Mouse (Mus musculus): ENCODE measurements around the gene Alg10b. TPM values are rescaled to one million over a fixed set of nuclear protein-coding genes. Genes with fewer than 3 reads are reported as not detected.
"Not testable (repeated sequence)": the region's sequence is repeated elsewhere in the genome, so short reads cannot be mapped to it uniquely, and the experiment has no call there.

Gene Alg10b
- 35.2 and 37.7 TPM in 2 replicates for polyA plus RNA-seq (2015; fragmentation: Nextera tagmentation; extraction: Ambion mirVana)

DNA sequence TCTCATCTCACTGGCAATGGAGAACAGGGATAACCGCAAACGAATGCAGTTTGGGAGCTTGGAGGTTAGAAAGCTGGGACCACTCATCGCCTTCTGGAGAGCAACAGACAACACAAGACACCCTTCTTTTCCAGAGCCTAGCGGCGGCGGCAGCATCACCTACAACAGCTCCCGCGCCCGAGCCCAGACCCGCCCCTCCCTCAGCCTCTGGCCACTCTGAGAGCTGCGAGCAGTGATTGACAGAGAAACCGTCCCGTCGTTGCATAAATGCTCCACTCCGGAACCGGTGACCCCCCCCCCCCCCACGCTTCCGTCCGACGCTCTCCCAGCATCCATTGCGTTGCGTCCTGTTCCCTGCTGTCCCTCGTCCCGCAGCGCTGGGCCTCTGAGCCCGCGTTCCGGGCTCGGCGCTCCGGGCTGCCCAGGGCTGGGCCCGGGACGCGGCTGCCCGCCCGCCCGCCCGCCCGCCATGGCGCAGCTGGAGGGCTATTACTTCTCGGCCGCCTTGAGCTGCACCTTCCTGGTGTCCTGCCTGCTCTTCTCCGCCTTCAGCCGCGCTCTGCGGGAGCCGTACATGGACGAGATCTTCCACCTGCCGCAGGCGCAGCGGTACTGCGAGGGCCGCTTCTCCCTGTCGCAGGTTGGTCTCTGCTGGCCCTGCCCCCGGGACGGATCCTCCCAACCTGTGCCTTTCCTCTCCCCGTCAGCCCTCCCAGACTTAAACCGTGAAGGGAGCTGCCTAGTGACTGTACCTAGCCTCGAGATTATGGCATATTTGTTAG lies at the start of gene Alg10b:
Gene Alg10b (plus strand): TSS at position 343 of the 782 bp plus-strand sequence.
- peak within 1 kb of the TSS; percentile 87 for H3K4me3 ChIP-seq
- under 1% methylated on average over 52 of the region's 59 CpGs for WGBS
- peak within 1 kb of the TSS; percentile 69 for H3K4me2 ChIP-seq (replicated peaks)
- 0 out of 2 replicates have a peak, but pooled peaks cover 4% of the 10 kb centered on the region for H3K27me3 ChIP-seq
- peaks cover 10% of the 10 kb centered on the region for H3K4me1 ChIP-seq
- H3K9me3 ChIP-seq, result no peaks in the 10 kb centered on the region
- peak within 1 kb of the TSS; percentile 92 for H3K9ac ChIP-seq
- H3K36me3 ChIP-seq, result peaks cover 26% of the 10 kb centered on the region
- peak within 1 kb of the TSS; percentile 61; the same call in 1 of the 2 replicates for H3K27ac ChIP-seq
- peak; percentile 98 for ATAC-seq (ENCODE audit: low FRiP score, low read depth)

DNA sequence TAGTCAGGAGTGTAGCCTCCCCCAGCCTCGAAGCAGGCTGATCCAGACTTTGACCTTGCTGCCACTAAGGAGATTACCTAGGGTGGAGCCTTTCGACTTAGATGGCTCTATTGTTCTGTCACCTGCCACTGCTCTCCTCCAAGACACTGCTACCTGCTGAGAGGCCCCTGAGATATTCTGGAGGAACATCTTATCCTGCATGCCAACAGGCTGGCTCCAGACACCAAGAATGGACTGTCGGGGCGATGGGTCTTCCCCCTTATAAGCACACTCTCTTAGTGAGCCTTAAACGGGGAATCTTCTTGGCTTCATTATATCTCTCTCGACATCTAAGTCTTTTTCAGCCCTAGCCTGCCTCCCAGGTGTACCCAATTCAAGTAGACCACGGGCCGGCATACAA lies 41.0 kb upstream of the Alg10b start:
- not testable (repeated sequence) for H3K27me3 ChIP-seq
- 74% methylated on average over 8 of the region's 8 CpGs for WGBS

DNA sequence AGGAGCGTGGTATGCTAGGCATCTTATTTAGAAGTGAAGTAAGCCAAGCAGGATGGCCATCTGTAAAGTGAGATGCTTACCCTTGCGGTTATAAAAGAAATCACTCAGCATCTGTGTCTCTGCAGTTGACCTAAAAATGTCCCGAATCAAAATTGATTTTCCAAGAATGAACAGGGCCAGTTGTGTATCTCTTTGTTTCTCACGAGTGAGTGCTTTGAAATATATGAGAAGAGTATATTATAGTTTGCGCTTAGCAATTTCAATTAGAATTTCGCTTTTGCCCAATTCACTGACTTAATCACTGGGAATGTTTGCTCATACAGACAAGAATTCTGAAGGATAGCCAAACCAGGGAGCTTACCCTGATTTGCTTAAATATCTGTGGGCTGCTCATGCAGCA lies 40.6 kb upstream of the Alg10b start:
- 90% methylated on average over 6 of the region's 6 CpGs for WGBS
- Histone ChIP-seq H3K36me3 (no peaks in the 10 kb centered on the region), H3K4me2 (replicated peaks) (no peak overlapping the region), H3K27me3 (no peaks in the 10 kb centered on the region), H3K4me3 (no peak overlapping the region), H3K4me1 (no peaks in the 10 kb centered on the region), H3K9ac (no peak overlapping the region), H3K9me3 (no peaks in the 10 kb centered on the region), H3K27ac (no peak overlapping the region)
- ATAC-seq (ENCODE audit: low FRiP score, low read depth), result no peak

More for the DNA sequence above, 41.0 kb upstream of the Alg10b start:
- H3K27ac ChIP-seq; H3K4me1 ChIP-seq; H3K4me3 ChIP-seq; ATAC-seq (ENCODE audit: low FRiP score, low read depth); H3K36me3 ChIP-seq; H3K9me3 ChIP-seq; H3K9ac ChIP-seq; H3K4me2 ChIP-seq (replicated peaks): not testable (repeated sequence)

DNA sequence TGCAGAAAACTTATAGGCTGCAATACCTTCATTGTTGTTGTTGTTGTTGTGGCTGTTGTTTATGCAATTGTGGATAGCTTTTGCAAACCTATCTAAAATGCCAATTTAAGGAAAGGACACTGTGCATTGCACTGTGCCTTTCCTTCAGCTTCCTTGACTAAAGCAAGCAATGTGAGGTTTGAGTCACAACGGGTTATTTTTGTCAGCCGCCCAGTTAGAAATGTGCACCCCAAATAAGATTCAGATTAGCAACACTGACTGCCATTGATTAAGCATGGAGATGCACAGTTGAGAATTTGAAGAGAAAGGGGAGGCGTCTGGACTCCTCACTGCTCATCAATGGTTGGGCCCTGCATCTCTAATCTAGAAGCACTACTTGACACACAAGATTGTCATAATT lies 39.4 kb upstream of the Alg10b start:
- Histone ChIP-seq H3K9me3 (no peaks in the 10 kb centered on the region), H3K4me1 (no peaks in the 10 kb centered on the region), H3K4me3 (no peak overlapping the region), H3K9ac (no peak overlapping the region), H3K27me3 (no peaks in the 10 kb centered on the region), H3K27ac (no peak overlapping the region), H3K36me3 (no peaks in the 10 kb centered on the region), H3K4me2 (replicated peaks) (no peak overlapping the region)
- ATAC-seq (ENCODE audit: low FRiP score, low read depth), result no peak
- 86% methylated on average over 3 of the region's 3 CpGs for WGBS

DNA sequence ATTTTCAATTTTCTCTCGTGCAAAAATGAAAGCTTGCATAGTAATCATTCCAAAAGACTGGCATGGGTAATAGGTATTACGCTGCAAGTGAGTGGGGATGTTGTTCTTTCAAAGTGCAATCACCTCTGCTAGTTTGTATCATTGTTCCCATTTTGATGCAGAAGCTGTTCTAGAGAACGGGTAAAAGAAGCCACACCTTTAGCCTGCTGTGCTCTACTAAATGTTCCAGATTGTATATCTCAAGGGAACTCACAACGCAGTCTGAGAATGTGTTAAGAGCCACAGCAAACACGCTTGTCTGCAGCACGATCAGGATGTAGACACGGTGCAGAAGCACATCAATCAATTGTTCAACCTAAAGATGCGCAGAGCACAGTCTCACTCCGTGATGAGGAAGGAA lies 34.6 kb upstream of the Alg10b start:
- H3K4me3 ChIP-seq, result no peak overlapping the region
- no peaks in the 10 kb centered on the region for H3K27me3 ChIP-seq
- no peaks in the 10 kb centered on the region for H3K9me3 ChIP-seq
- 83% methylated on average over 9 of the region's 9 CpGs for WGBS
- no peaks in the 10 kb centered on the region for H3K36me3 ChIP-seq
- no peak overlapping the region for H3K27ac ChIP-seq
- no peak overlapping the region for H3K9ac ChIP-seq
- no peak for ATAC-seq (ENCODE audit: low FRiP score, low read depth)
- H3K4me2 ChIP-seq (replicated peaks), result no peak overlapping the region
- H3K4me1 ChIP-seq, result no peaks in the 10 kb centered on the region

DNA sequence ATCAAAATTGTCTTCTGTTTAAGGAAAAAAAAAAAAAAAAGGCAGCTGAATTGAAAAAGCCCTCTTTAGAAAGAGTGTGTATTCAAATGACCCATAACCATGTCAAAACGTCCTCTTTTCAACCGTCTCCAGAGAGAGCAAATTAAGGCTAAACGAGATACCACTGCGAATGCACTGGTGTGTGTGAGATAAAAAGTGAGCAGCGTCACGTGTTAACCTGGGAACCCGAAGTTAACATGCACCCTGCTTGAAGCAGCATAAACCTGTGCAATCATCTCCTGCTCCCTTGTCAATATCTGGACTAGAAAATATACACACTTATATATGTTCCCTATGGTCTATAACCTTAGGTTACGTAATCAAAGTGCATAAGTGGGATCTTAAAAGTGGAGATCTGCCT lies 10.2 kb upstream of the Alg10b start:
- no peak for ATAC-seq (ENCODE audit: low FRiP score, low read depth)
- no peak overlapping the region for H3K27ac ChIP-seq
- no peaks in the 10 kb centered on the region for H3K9me3 ChIP-seq
- no peaks in the 10 kb centered on the region for H3K36me3 ChIP-seq
- no peak overlapping the region for H3K9ac ChIP-seq
- H3K27me3 ChIP-seq, result 0 out of 2 replicates have a peak, but pooled peaks cover 8% of the 10 kb centered on the region
- 77% methylated on average over 8 of the region's 8 CpGs for WGBS
- H3K4me1 ChIP-seq, result no peaks in the 10 kb centered on the region
- no peak overlapping the region for H3K4me3 ChIP-seq
- no peak overlapping the region for H3K4me2 ChIP-seq (replicated peaks)

DNA sequence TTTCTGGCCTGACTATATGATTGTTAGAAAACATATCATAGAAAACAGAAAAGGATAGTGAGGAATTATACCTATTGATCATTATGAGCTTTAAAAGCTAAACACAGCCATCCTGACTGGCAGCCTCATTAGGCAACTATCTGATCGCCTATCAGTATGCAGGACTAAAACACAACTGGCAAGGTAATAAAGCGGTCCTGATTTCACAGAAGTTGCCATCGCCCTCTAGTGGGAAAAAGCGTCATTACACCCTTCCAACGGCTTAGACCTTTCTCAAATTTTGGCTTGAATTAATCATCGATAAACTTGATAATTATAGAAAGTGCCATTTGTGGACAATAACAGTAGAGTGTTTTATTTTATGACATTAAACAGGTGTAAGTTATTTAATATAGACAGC lies 9.2 kb upstream of the Alg10b start:
- 16% methylated on average over 6 of the region's 6 CpGs for WGBS
- Histone ChIP-seq H3K27me3 (0 out of 2 replicates have a peak, but pooled peaks cover 8% of the 10 kb centered on the region), H3K4me2 (replicated peaks) (no peak overlapping the region), H3K36me3 (no peaks in the 10 kb centered on the region), H3K9me3 (no peaks in the 10 kb centered on the region), H3K4me1 (no peaks in the 10 kb centered on the region), H3K4me3 (no peak overlapping the region), H3K9ac (no peak overlapping the region), H3K27ac (no peak overlapping the region)
- no peak for ATAC-seq (ENCODE audit: low FRiP score, low read depth)

DNA sequence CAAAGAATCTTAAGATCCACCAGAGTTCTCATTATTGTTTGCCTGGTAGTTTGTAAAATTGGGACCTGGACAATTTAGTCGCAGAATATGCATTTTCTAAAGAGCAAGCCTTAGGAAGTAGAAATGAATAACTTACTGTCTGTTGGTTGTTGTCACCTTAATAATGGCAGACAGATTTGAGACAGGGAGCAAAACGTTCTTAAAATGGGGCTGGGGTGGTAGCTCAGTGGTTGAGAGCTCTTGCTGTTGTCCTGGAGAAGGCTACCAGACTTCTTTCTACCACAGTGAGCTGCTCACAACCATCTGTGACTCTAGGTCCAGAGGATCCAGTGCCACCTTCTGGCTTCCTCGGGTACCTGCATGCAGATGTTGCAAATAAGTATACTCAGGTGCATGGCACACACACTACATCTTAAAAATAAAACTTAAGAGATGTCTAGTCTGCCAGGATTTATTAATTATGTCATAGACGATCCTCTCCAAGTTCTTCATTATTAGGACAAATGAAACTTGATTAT lies 1.0 kb downstream of the Alg10b start:
- Histone ChIP-seq H3K4me3 (peak overlapping the region; percentile 87), H3K36me3 (peaks cover 35% of the 10 kb centered on the region), H3K4me1 (peaks cover 10% of the 10 kb centered on the region), H3K27ac (no peak overlapping the region), H3K9me3 (no peaks in the 10 kb centered on the region), H3K27me3 (0 out of 2 replicates have a peak, but pooled peaks cover 4% of the 10 kb centered on the region), H3K4me2 (replicated peaks) (peak overlapping the region; percentile 69), H3K9ac (peak overlapping the region; percentile 92)
- no peak for ATAC-seq (ENCODE audit: low FRiP score, low read depth)
- 63% methylated on average over 4 of the region's 4 CpGs for WGBS

DNA sequence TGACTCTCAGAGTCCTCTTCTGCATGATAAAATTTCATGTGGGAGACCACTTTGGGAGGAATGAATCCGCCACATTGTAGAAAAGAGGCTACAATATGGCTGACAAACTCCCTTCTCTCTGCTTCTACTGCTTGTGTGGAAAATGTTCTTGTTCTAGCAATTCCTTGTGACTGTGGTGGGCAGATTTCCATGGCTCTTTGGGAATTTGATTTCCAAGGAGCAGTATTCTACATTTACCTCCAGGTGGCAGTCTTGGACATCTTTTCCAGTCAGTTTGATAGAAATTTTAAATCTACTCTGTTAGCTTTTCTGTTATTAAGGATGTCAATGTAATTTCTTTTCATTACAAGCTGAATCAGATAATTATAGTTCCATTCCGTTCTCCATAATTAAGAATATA lies 13.5 kb downstream of the Alg10b start:
- Histone ChIP-seq H3K27me3 (no peaks in the 10 kb centered on the region), H3K9ac (no peak overlapping the region), H3K4me2 (replicated peaks) (no peak overlapping the region), H3K36me3 (peaks cover 17% of the 10 kb centered on the region), H3K27ac (no peak overlapping the region), H3K4me3 (no peak overlapping the region), H3K4me1 (no peaks in the 10 kb centered on the region), H3K9me3 (no peaks in the 10 kb centered on the region)
- no peak for ATAC-seq (ENCODE audit: low FRiP score, low read depth)
- 50% methylated on average over 2 of the region's 2 CpGs for WGBS

DNA sequence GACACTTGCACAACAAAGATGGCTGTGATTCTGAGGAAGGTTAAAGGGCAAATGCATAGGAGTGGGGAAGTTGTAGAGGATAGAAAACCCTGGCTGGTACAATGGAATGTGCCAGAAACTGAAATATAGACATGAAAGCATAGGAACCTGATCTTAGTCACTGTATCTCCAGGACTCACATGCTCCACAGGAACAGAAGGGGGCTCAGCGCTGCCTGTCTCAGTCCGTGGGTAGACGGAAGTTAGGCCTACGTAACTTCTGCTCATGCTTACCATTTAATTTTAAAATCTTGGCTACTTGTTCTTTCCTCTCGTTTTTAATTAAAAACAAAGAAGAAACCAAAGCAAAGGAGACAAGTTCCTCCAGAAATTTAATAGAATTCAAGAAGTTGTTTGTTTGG lies 20.0 kb downstream of the Alg10b start:
- no peak overlapping the region for H3K4me2 ChIP-seq (replicated peaks)

DNA sequence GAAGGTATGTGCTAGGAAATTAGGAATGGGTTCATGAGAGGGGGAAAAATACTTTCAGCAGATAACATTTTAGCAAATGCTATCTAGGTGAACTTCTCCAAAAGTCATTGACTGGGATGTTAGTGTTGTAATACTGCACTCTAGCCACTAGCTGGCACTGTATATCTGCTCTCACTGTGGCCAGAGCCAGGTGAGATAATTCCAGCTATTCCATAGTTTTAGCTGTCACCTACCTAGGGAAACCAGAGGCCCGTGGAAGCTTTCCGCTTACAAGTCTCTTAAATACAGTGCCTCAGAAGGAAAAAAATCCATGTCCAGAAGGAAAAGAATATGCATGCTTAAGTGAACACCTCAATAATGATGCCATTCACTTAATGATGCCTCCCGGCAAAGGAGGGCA lies 25.6 kb downstream of the Alg10b start:
- Histone ChIP-seq H3K4me2 (replicated peaks) (no peak overlapping the region), H3K36me3 (no peaks in the 10 kb centered on the region), H3K4me1 (peaks cover 4% of the 10 kb centered on the region; the same call in 1 of the 2 replicates), H3K27ac (no peak overlapping the region), H3K9me3 (no peaks in the 10 kb centered on the region), H3K9ac (no peak overlapping the region), H3K4me3 (no peak overlapping the region), H3K27me3 (no peaks in the 10 kb centered on the region)
- 35% methylated on average over 3 of the region's 3 CpGs for WGBS
- peak; percentile 59; the same call in 1 of the 2 replicates for ATAC-seq (ENCODE audit: low FRiP score, low read depth)

More for the DNA sequence above, 20.0 kb downstream of the Alg10b start:
- peaks cover under 1% of the 10 kb centered on the region; the same call in 1 of the 2 replicates for H3K4me1 ChIP-seq
- no peak overlapping the region for H3K4me3 ChIP-seq
- WGBS, result 74% methylated on average over 5 of the region's 5 CpGs
- no peaks in the 10 kb centered on the region for H3K9me3 ChIP-seq
- H3K27ac ChIP-seq, result no peak overlapping the region
- no peak overlapping the region for H3K9ac ChIP-seq
- no peaks in the 10 kb centered on the region for H3K36me3 ChIP-seq
- H3K27me3 ChIP-seq, result no peaks in the 10 kb centered on the region
- ATAC-seq (ENCODE audit: low FRiP score, low read depth), result no peak

DNA sequence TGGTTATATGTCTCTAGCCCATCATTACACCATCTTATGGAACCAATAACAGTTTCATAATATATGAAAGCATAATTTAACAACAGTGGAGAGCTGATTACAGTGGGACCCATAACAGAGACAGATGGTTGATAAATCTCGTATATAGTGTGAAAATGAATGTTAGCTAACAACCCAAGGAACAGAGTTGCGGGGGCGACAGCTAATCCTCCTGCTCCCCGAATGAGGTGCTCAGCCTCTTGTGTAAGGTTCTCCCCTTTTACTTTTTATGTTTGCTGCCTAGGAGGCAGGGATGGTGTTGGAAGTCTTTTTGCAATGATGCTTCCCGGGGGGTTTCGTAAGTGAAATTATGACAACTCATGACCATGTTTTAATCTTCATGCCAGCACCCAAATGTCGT lies 58.8 kb downstream of the Alg10b start:
- H3K9me3 ChIP-seq, result no peaks in the 10 kb centered on the region
- no peaks in the 10 kb centered on the region for H3K36me3 ChIP-seq
- no peak for ATAC-seq (ENCODE audit: low FRiP score, low read depth)
- H3K4me3 ChIP-seq, result no peak overlapping the region
- no peak overlapping the region for H3K9ac ChIP-seq
- WGBS, result 84% methylated on average over 7 of the region's 7 CpGs
- H3K27ac ChIP-seq, result no peak overlapping the region
- no peak overlapping the region for H3K4me2 ChIP-seq (replicated peaks)
- H3K4me1 ChIP-seq, result no peaks in the 10 kb centered on the region
- H3K27me3 ChIP-seq, result no peaks in the 10 kb centered on the region
